Mouse (Mus musculus): Measurements from ENCODE around the gene Faah.

DNA sequence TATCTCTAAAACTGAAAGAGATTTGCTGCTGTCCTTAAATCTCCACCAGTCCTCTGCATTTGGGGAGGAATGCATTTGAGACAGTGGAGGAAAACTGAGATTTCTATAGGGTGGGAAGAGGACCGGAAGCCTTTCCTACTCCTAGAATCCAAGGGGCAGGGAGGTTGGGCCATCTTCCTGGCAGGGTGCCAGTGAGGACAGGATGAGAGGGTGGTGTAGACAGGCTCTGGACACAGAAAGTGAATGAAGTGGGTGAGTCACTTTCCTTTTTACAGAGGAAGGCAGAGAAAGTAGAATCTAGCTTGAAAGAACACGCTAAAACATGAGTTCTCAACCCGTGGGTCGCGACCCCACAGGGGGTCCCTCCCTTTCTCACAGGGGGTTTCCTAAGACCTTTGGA lies 53.3 kb downstream of the Faah start:
- TF ChIP-seq MYC (IDR thresholded peaks at IDR 0.05; ENCODE audit: low read depth, low read length), result no peak
- TF ChIP-seq ZMIZ1 (IDR thresholded peaks at IDR 0.05; ENCODE audit: low read depth, low read length), result no peak
- TF ChIP-seq TBP (IDR thresholded peaks at IDR 0.05; ENCODE audit: low read depth, low read length), result no peak
- TF ChIP-seq POLR2A (IDR thresholded peaks at IDR 0.05; ENCODE audit: control insufficient read depth in 1 of 2, insufficient read depth in 1 of 2, low read depth in 1 of 2, low read length in 2 of 2, poor library complexity in 1 of 2), result no peak
- TF ChIP-seq CTCF (IDR thresholded peaks at IDR 0.05 in 2 of 3, conservative IDR thresholded peaks at IDR 0.05 in 1 of 3; ENCODE audit: control insufficient read depth in 1 of 3, insufficient read depth in 1 of 3, low read depth in 2 of 3, low read length in 3 of 3, poor library complexity in 1 of 3, severe bottlenecking in 1 of 3), result no peak
- TF ChIP-seq TAL1 (IDR thresholded peaks at IDR 0.05; ENCODE audit: low read length), result no peak
- no peak for TF ChIP-seq UBTF (IDR thresholded peaks at IDR 0.05; ENCODE audit: borderline replicate concordance, insufficient read depth, low read depth, low read length)
- TF ChIP-seq CHD1 (IDR thresholded peaks at IDR 0.05; ENCODE audit: low read depth, low read length), result no peak
- TF ChIP-seq ZNF384 (IDR thresholded peaks at IDR 0.05; ENCODE audit: low read depth, low read length), result no peak
- TF ChIP-seq CHD2 (IDR thresholded peaks at IDR 0.05; ENCODE audit: low read length), result no peak
- TF ChIP-seq MXI1 (IDR thresholded peaks at IDR 0.05; ENCODE audit: low read depth, low read length), result no peak
